Mouse (Mus musculus): ENCODE measurements around the gene Dock9. TPM values are rescaled to one million over a fixed set of nuclear protein-coding genes. Genes with fewer than 3 reads are reported as not detected.
A peak's percentile ranks its signal among the peaks of the same experiment; 100 is the strongest.

The Dock9 gene
- polyA plus RNA-seq, 1 experiment from 2014 or later = 11.2 TPM

DNA sequence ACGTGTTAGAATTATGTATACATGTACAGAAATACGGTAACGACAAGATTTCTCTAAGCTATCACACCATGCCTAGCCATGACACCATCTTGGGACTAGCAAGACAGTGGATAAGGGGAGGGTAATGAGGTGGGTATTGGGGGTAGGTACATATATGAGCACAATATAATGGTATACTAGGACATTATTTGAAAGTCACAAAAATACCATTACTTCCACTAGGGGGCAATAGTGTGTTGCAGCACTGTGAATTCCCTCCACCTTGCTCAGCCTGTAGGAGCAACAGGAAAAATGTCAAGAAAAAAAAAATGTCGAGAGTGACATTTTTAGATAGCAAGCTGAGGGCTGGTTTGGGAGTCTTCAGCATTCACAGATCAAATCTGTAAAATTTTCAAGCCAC lies 209.2 kb downstream of the Dock9 start:
- no peak overlapping the region for H3K4me3 ChIP-seq (replicated peaks; ENCODE audit: low read depth, low read length)
- peak; percentile 84 for DNase-seq
- H3K27ac ChIP-seq (replicated peaks; ENCODE audit: low read depth, low read length) = no peak overlapping the region
- H3K9ac ChIP-seq (replicated peaks; ENCODE audit: low read length) = no peak overlapping the region
- H3K9me3 ChIP-seq (ENCODE audit: control insufficient read depth, low read length) = no peaks in the 10 kb centered on the region
- ATAC-seq (ENCODE audit: low FRiP score, low TSS enrichment) = 0 out of 2 replicates have a peak, but pooled peaks have one; percentile 38
- H3K4me2 ChIP-seq (ENCODE audit: low read length) = no peak overlapping the region
- H3K27me3 ChIP-seq (ENCODE audit: control insufficient read depth, insufficient read depth, low read length) = no peaks in the 10 kb centered on the region
- no peaks in the 10 kb centered on the region for H3K4me1 ChIP-seq (ENCODE audit: control insufficient read depth, insufficient read depth, low read length)
- peaks cover under 1% of the 10 kb centered on the region; the same call in 1 of the 2 replicates for H3K36me3 ChIP-seq (ENCODE audit: control insufficient read depth, insufficient read depth, low read length)
- 72% methylated on average over 4 of the region's 4 CpGs for WGBS

DNA sequence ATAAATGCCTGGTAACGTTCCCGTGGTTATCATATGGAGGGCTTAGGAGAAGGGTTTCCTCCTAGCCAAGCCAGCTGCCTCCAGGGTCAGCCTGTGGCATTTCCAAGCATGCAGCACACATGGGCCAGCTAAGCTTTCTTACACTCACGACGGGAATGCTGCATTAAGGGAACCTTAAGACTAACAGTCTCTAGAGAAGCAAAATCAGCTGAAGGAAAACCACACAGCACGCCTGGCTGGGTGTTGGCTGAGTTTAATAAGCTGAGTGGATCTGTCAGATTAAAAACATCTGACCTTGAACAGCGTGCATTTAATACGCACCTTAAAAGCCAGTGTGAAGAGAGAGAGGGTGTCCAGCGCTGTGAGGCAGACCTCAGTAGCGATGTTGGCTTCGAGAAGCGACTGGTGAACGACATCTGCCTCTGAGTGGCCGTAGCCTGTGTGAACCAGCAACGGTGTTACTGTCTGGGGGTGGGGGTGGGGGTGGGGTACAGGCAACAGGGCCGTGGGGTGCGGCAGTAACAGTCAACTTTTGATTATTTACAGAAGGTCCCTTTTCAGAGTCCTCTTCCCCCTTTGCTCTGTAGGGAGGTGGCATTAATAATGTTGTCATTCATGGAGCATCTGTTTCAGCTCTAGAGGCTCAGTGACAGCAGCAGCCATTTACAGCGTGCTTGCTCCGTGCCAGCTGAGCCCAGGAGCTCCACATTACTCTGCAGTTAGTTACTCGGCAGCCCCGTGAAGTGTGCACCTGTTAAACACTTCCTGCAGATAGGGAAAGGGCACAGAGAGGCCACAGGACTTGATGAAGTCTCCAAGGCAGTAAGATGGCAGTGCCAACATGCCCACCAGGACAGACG lies 211.5 kb downstream of the Dock9 start:
- Histone ChIP-seq H3K36me3 (ENCODE audit: control insufficient read depth, insufficient read depth, low read length) (peaks cover 6% of the 10 kb centered on the region; the same call in 1 of the 2 replicates), H3K4me2 (ENCODE audit: low read length) (no peak overlapping the region), H3K27me3 (ENCODE audit: control insufficient read depth, insufficient read depth, low read length) (no peaks in the 10 kb centered on the region), H3K4me3 (replicated peaks; ENCODE audit: low read depth, low read length) (no peak overlapping the region), H3K9me3 (ENCODE audit: control insufficient read depth, low read length) (no peaks in the 10 kb centered on the region), H3K27ac (replicated peaks; ENCODE audit: low read depth, low read length) (peak overlapping the region; percentile 45; the same call in 1 of the 2 replicates), H3K4me1 (ENCODE audit: control insufficient read depth, insufficient read depth, low read length) (no peaks in the 10 kb centered on the region), H3K9ac (replicated peaks; ENCODE audit: low read length) (no peak overlapping the region; the same call in 1 of the 2 replicates)
- peak; percentile 39 for DNase-seq
- 0 out of 2 replicates have a peak, but pooled peaks have one; percentile 29 for ATAC-seq (ENCODE audit: low FRiP score, low TSS enrichment)
- 56% methylated on average over 21 of the region's 21 CpGs for WGBS

DNA sequence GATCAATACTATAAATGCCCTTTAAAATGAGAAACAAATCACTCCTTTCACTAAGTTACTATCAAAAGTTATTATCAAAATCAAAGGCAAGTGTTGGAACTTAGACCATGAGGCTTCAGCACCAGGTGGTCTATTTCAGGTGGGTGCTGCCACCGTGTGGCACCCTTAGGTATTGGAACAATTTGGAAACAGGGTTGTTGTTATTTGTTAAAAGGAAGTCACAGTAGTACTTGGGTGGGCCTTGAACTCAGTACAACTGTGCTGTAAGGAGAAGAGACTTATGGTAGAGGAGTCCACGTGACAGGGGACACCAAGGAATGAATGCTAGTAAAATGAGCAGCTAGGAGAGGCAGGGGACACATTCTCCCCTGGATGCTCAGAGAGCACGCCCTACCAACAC lies 218.6 kb downstream of the Dock9 start:
- ATAC-seq (ENCODE audit: low FRiP score, low TSS enrichment) (no peak), DNase-seq (peak; percentile 84)
- H3K9me3 ChIP-seq (ENCODE audit: control insufficient read depth, low read length) = no peaks in the 10 kb centered on the region
- no peaks in the 10 kb centered on the region for H3K27me3 ChIP-seq (ENCODE audit: control insufficient read depth, insufficient read depth, low read length)
- H3K4me2 ChIP-seq (ENCODE audit: low read length) = no peak overlapping the region
- H3K4me1 ChIP-seq (ENCODE audit: control insufficient read depth, insufficient read depth, low read length) = no peaks in the 10 kb centered on the region
- 38% methylated on average over 3 of the region's 3 CpGs for WGBS
- no peak overlapping the region for H3K4me3 ChIP-seq (replicated peaks; ENCODE audit: low read depth, low read length)
- H3K36me3 ChIP-seq (ENCODE audit: control insufficient read depth, insufficient read depth, low read length) = peaks cover 11% of the 10 kb centered on the region; the same call in 1 of the 2 replicates
- no peak overlapping the region for H3K27ac ChIP-seq (replicated peaks; ENCODE audit: low read depth, low read length)
- H3K9ac ChIP-seq (replicated peaks; ENCODE audit: low read length) = no peak overlapping the region

DNA sequence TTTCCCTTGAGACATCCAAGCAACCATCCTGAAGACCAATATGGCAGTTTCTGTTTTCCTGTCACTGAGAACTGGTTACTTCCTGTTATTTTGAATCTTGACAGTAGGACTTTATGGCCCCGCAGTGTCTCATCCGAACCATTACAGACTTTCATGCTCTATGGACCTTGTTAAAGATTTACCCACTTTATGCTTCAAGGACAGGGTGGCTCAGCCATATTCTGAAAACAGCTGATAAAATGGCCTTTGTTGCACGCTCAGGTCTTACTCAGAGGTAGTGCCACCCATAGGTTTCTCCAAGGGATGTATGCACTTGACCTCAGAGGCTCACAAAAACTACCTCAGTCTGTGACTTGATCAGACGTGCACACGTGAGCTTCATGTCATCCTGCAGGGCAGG lies 224.2 kb downstream of the Dock9 start:
- no peaks in the 10 kb centered on the region for H3K9me3 ChIP-seq (ENCODE audit: control insufficient read depth, low read length)
- no peaks in the 10 kb centered on the region for H3K4me1 ChIP-seq (ENCODE audit: control insufficient read depth, insufficient read depth, low read length)
- H3K4me2 ChIP-seq (ENCODE audit: low read length) = no peak overlapping the region
- no peak overlapping the region for H3K9ac ChIP-seq (replicated peaks; ENCODE audit: low read length)
- no peak overlapping the region for H3K27ac ChIP-seq (replicated peaks; ENCODE audit: low read depth, low read length)
- 0 out of 2 replicates have a peak, but pooled peaks cover 2% of the 10 kb centered on the region for H3K36me3 ChIP-seq (ENCODE audit: control insufficient read depth, insufficient read depth, low read length)
- no peak for ATAC-seq (ENCODE audit: low FRiP score, low TSS enrichment)
- H3K27me3 ChIP-seq (ENCODE audit: control insufficient read depth, insufficient read depth, low read length) = no peaks in the 10 kb centered on the region
- DNase-seq = no peak
- 93% methylated on average over 5 of the region's 5 CpGs for WGBS
- H3K4me3 ChIP-seq (replicated peaks; ENCODE audit: low read depth, low read length) = no peak overlapping the region

DNA sequence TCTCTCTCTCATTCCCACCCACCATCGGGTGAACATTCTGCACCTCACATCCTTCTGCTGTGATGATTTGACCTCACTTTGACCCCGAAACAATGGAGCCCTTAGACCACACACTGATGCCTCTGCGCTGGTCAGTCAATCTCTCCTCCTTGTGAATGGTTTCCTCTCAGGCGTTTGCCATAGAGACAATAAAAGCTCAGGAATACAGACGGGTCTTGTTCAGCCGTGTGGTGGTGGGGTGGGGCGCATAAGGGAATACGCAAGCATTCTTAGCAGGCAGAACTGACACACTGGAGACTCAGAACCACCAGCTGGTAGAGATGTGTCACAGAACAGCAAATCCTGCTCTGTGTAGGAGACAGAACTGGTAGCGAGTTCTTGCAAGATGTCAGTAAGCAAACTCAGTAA lies 230.8 kb downstream of the Dock9 start:
- H3K27me3 ChIP-seq (ENCODE audit: control insufficient read depth, insufficient read depth, low read length) = no peaks in the 10 kb centered on the region
- no peaks in the 10 kb centered on the region for H3K9me3 ChIP-seq (ENCODE audit: control insufficient read depth, low read length)
- ATAC-seq (ENCODE audit: low FRiP score, low TSS enrichment) (peak; percentile 23; the same call in 1 of the 2 replicates), DNase-seq (peak; percentile 45)
- H3K4me2 ChIP-seq (ENCODE audit: low read length) = no peak overlapping the region
- no peak overlapping the region for H3K4me3 ChIP-seq (replicated peaks; ENCODE audit: low read depth, low read length)
- no peaks in the 10 kb centered on the region for H3K36me3 ChIP-seq (ENCODE audit: control insufficient read depth, insufficient read depth, low read length)
- 6% methylated on average over 9 of the region's 9 CpGs for WGBS
- H3K4me1 ChIP-seq (ENCODE audit: control insufficient read depth, insufficient read depth, low read length) = peaks cover 27% of the 10 kb centered on the region
- H3K9ac ChIP-seq (replicated peaks; ENCODE audit: low read length) = no peak overlapping the region
- peak overlapping the region; percentile 22 for H3K27ac ChIP-seq (replicated peaks; ENCODE audit: low read depth, low read length)

DNA sequence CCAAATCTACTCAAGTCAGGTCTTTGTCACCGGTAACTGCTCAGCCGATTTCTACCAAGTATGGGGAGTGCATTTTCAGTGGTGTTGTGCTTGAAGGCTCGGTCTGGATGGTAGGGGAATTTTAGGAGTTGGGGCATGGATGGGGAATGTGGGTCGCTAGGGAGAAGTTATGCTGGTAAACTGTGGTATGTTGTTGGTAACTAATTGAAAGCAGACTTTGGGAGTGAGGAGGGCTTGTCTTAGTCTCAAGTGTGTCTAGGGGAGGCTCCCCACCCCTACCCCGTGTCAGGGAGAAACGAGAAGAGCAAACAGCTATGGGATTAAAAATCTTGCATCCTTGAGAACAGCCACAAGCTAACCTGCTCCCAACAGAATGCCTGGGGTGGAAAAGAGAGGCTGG lies 231.7 kb downstream of the Dock9 start:
- H3K9ac ChIP-seq (replicated peaks; ENCODE audit: low read length) = no peak overlapping the region
- no peak overlapping the region for H3K4me2 ChIP-seq (ENCODE audit: low read length)
- H3K27me3 ChIP-seq (ENCODE audit: control insufficient read depth, insufficient read depth, low read length) = no peaks in the 10 kb centered on the region
- no peak overlapping the region for H3K4me3 ChIP-seq (replicated peaks; ENCODE audit: low read depth, low read length)
- ATAC-seq (ENCODE audit: low FRiP score, low TSS enrichment) = no peak
- no peak for DNase-seq
- WGBS = 34% methylated on average over 6 of the region's 6 CpGs
- H3K4me1 ChIP-seq (ENCODE audit: control insufficient read depth, insufficient read depth, low read length) = peaks cover 27% of the 10 kb centered on the region
- H3K27ac ChIP-seq (replicated peaks; ENCODE audit: low read depth, low read length) = no peak overlapping the region
- no peaks in the 10 kb centered on the region for H3K9me3 ChIP-seq (ENCODE audit: control insufficient read depth, low read length)
- 0 out of 2 replicates have a peak, but pooled peaks cover 4% of the 10 kb centered on the region for H3K36me3 ChIP-seq (ENCODE audit: control insufficient read depth, insufficient read depth, low read length)

DNA sequence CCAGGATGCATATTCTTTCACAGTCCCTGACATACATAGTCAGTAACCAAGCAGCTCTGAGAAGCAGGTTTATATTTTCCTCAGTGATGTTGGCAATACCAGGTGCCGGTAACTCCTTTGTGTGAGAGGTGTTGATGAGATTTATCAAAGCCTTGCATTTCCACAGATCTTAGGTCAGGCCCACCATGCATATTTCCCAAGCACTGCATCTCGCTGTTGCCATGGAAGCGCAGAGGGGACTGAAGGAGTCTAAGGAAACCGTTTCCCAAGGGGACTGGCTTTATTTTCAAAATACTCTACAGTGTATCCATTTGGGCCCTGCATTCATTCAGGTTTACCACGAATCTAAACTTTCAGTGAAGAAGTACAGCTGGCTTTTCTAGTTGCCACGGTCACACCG lies 233.0 kb downstream of the Dock9 start:
- Histone ChIP-seq H3K4me3 (replicated peaks; ENCODE audit: low read depth, low read length) (no peak overlapping the region), H3K9ac (replicated peaks; ENCODE audit: low read length) (no peak overlapping the region), H3K4me2 (ENCODE audit: low read length) (peak overlapping the region; percentile 6; the same call in 1 of the 2 replicates), H3K4me1 (ENCODE audit: control insufficient read depth, insufficient read depth, low read length) (peaks cover 27% of the 10 kb centered on the region), H3K27me3 (ENCODE audit: control insufficient read depth, insufficient read depth, low read length) (no peaks in the 10 kb centered on the region), H3K36me3 (ENCODE audit: control insufficient read depth, insufficient read depth, low read length) (0 out of 2 replicates have a peak, but pooled peaks cover 4% of the 10 kb centered on the region), H3K9me3 (ENCODE audit: control insufficient read depth, low read length) (no peaks in the 10 kb centered on the region), H3K27ac (replicated peaks; ENCODE audit: low read depth, low read length) (peak overlapping the region; percentile 58)
- ATAC-seq (ENCODE audit: low FRiP score, low TSS enrichment) (peak; percentile 44; the same call in 1 of the 2 replicates), DNase-seq (peak; percentile 85)
- WGBS = 16% methylated on average over 7 of the region's 7 CpGs

DNA sequence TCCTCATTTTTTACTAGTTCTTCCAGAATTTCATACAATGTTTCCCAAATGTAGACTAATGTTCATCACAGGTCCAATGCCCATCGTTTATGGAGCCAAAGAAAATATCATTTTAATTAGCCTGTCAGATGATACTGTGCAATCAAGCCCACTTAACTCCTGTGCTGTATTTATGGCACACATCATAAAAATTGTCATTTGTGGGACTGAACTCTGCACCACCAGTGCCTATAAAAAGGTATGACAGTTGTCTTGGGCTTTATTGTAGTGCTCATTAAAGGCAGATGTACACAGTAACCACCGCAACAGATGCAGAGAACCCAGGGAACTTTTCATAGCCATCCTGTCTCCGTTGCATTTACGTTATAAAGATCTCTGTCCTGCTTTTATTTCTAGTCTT lies 233.7 kb downstream of the Dock9 start:
- Histone ChIP-seq H3K4me2 (ENCODE audit: low read length) (no peak overlapping the region), H3K9ac (replicated peaks; ENCODE audit: low read length) (no peak overlapping the region), H3K4me3 (replicated peaks; ENCODE audit: low read depth, low read length) (no peak overlapping the region), H3K9me3 (ENCODE audit: control insufficient read depth, low read length) (no peaks in the 10 kb centered on the region), H3K36me3 (ENCODE audit: control insufficient read depth, insufficient read depth, low read length) (0 out of 2 replicates have a peak, but pooled peaks cover 4% of the 10 kb centered on the region), H3K27me3 (ENCODE audit: control insufficient read depth, insufficient read depth, low read length) (no peaks in the 10 kb centered on the region), H3K4me1 (ENCODE audit: control insufficient read depth, insufficient read depth, low read length) (peaks cover 27% of the 10 kb centered on the region), H3K27ac (replicated peaks; ENCODE audit: low read depth, low read length) (peak overlapping the region; percentile 58)
- 56% methylated on average over 4 of the region's 4 CpGs for WGBS
- no peak for DNase-seq
- no peak for ATAC-seq (ENCODE audit: low FRiP score, low TSS enrichment)

Measured in midbrain, embryonic 14.5 days (tissue).